Mouse (Mus musculus): ENCODE measurements around the gene Scn10a. TPM values are rescaled to one million over a fixed set of nuclear protein-coding genes. Genes with fewer than 3 reads are reported as not detected.

Scn10a gene
- polyA plus RNA-seq (2011; ENCODE audit: insufficient read depth, insufficient read length, low replicate concordance, missing spikeins): not detected in 2 replicates

- TF ChIP-seq POLR2A (IDR thresholded peaks at IDR 0.05; ENCODE audit: borderline replicate concordance, control insufficient read depth, low read depth, low read length) (no peak), CTCF (IDR thresholded peaks at IDR 0.05; ENCODE audit: control insufficient read depth, insufficient read depth, low read length) (no peak)
- 82% methylated on average over 11 of the region's 11 CpGs for WGBS
- H3K4me1 ChIP-seq (ENCODE audit: control insufficient read depth, insufficient read depth, low read length): no peaks in the 10 kb centered on the region
- H3K27ac ChIP-seq (ENCODE audit: control insufficient read depth, insufficient read depth, low read depth, low read length, poor library complexity): no peak within 1 kb of the TSS
- no peak within 1 kb of the TSS for H3K4me3 ChIP-seq (replicated peaks; ENCODE audit: control insufficient read depth, low read depth, low read length)
Observed at GRCm38 (mm10) chr9:119719222-119719621, at the start of gene Scn10a. Gene Scn10a (minus strand): TSS chr9:119719322.

- no peak overlapping the region for H3K4me3 ChIP-seq (replicated peaks; ENCODE audit: control insufficient read depth, low read depth, low read length)
- no peak overlapping the region for H3K27ac ChIP-seq (ENCODE audit: control insufficient read depth, insufficient read depth, low read depth, low read length, poor library complexity)
- TF ChIP-seq POLR2A (IDR thresholded peaks at IDR 0.05; ENCODE audit: borderline replicate concordance, control insufficient read depth, low read depth, low read length) (no peak), CTCF (IDR thresholded peaks at IDR 0.05; ENCODE audit: control insufficient read depth, insufficient read depth, low read length) (peak; percentile 58)
- H3K4me1 ChIP-seq (ENCODE audit: control insufficient read depth, insufficient read depth, low read length): no peaks in the 10 kb centered on the region
- WGBS: 53% methylated on average over 7 of the region's 7 CpGs
Observed at GRCm38 (mm10) chr9:119768585-119768984, 49.5 kb upstream of the Scn10a start.

- H3K4me1 ChIP-seq (ENCODE audit: control insufficient read depth, insufficient read depth, low read length): no peaks in the 10 kb centered on the region
- 83% methylated on average over 3 of the region's 3 CpGs for WGBS
- no peak overlapping the region for H3K4me3 ChIP-seq (replicated peaks; ENCODE audit: control insufficient read depth, low read depth, low read length)
- TF ChIP-seq CTCF (IDR thresholded peaks at IDR 0.05; ENCODE audit: control insufficient read depth, insufficient read depth, low read length) (no peak), POLR2A (IDR thresholded peaks at IDR 0.05; ENCODE audit: borderline replicate concordance, control insufficient read depth, low read depth, low read length) (no peak)
- no peak overlapping the region for H3K27ac ChIP-seq (ENCODE audit: control insufficient read depth, insufficient read depth, low read depth, low read length, poor library complexity)
Observed at GRCm38 (mm10) chr9:119760226-119760625, 41.1 kb upstream of the Scn10a start.

- TF ChIP-seq POLR2A (IDR thresholded peaks at IDR 0.05; ENCODE audit: borderline replicate concordance, control insufficient read depth, low read depth, low read length): no peak
- Histone ChIP-seq H3K4me1 (ENCODE audit: control insufficient read depth, insufficient read depth, low read length) (no peaks in the 10 kb centered on the region), H3K4me3 (replicated peaks; ENCODE audit: control insufficient read depth, low read depth, low read length) (no peak overlapping the region), H3K27ac (ENCODE audit: control insufficient read depth, insufficient read depth, low read depth, low read length, poor library complexity) (no peak overlapping the region)
- 78% methylated on average over 1 of the region's 1 CpGs for WGBS
Observed at GRCm38 (mm10) chr9:119759457-119759856, 40.3 kb upstream of the Scn10a start.

- H3K4me3 ChIP-seq (replicated peaks; ENCODE audit: control insufficient read depth, low read depth, low read length): no peak overlapping the region
- 6% methylated on average over 5 of the region's 5 CpGs for WGBS
- no peaks in the 10 kb centered on the region for H3K4me1 ChIP-seq (ENCODE audit: control insufficient read depth, insufficient read depth, low read length)
- TF ChIP-seq CTCF (IDR thresholded peaks at IDR 0.05; ENCODE audit: control insufficient read depth, insufficient read depth, low read length) (peak; percentile 36; the same call in 1 of the 2 replicates), POLR2A (IDR thresholded peaks at IDR 0.05; ENCODE audit: borderline replicate concordance, control insufficient read depth, low read depth, low read length) (no peak)
- no peak overlapping the region for H3K27ac ChIP-seq (ENCODE audit: control insufficient read depth, insufficient read depth, low read depth, low read length, poor library complexity)
Observed at GRCm38 (mm10) chr9:119751507-119751906, 32.4 kb upstream of the Scn10a start.

- Histone ChIP-seq H3K4me1 (ENCODE audit: control insufficient read depth, insufficient read depth, low read length) (peaks cover 4% of the 10 kb centered on the region), H3K4me3 (replicated peaks; ENCODE audit: control insufficient read depth, low read depth, low read length) (no peak overlapping the region), H3K27ac (ENCODE audit: control insufficient read depth, insufficient read depth, low read depth, low read length, poor library complexity) (no peak overlapping the region)
- WGBS: 78% methylated on average over 9 of the region's 9 CpGs
- TF ChIP-seq CTCF (IDR thresholded peaks at IDR 0.05; ENCODE audit: control insufficient read depth, insufficient read depth, low read length): no peak
- TF ChIP-seq POLR2A (IDR thresholded peaks at IDR 0.05; ENCODE audit: borderline replicate concordance, control insufficient read depth, low read depth, low read length): no peak
Observed at GRCm38 (mm10) chr9:119749112-119749511, 30.0 kb upstream of the Scn10a start.

GRCm38 (mm10) chr9:119743900-119744299, 24.8 kb upstream of the Scn10a start:
- WGBS: 4% methylated on average over 4 of the region's 4 CpGs
- peak overlapping the region; percentile 58 for H3K27ac ChIP-seq (ENCODE audit: control insufficient read depth, insufficient read depth, low read depth, low read length, poor library complexity)
- H3K4me3 ChIP-seq (replicated peaks; ENCODE audit: control insufficient read depth, low read depth, low read length): peak overlapping the region; percentile 23
- H3K4me1 ChIP-seq (ENCODE audit: control insufficient read depth, insufficient read depth, low read length): peaks cover 8% of the 10 kb centered on the region
- no peak for TF ChIP-seq CTCF (IDR thresholded peaks at IDR 0.05; ENCODE audit: control insufficient read depth, insufficient read depth, low read length)
- TF ChIP-seq POLR2A (IDR thresholded peaks at IDR 0.05; ENCODE audit: borderline replicate concordance, control insufficient read depth, low read depth, low read length): no peak

- 44% methylated on average over 3 of the region's 3 CpGs for WGBS
- Histone ChIP-seq H3K4me1 (ENCODE audit: control insufficient read depth, insufficient read depth, low read length) (peaks cover 8% of the 10 kb centered on the region), H3K4me3 (replicated peaks; ENCODE audit: control insufficient read depth, low read depth, low read length) (no peak overlapping the region), H3K27ac (ENCODE audit: control insufficient read depth, insufficient read depth, low read depth, low read length, poor library complexity) (no peak overlapping the region; the same call in 1 of the 2 replicates)
- TF ChIP-seq CTCF (IDR thresholded peaks at IDR 0.05; ENCODE audit: control insufficient read depth, insufficient read depth, low read length) (no peak), POLR2A (IDR thresholded peaks at IDR 0.05; ENCODE audit: borderline replicate concordance, control insufficient read depth, low read depth, low read length) (no peak)
Observed at GRCm38 (mm10) chr9:119743312-119743711, 24.2 kb upstream of the Scn10a start.
